Mouse (Mus musculus) erythroid progenitor cell, adult 5-6 weeks (primary cell): ENCODE data around the gene Sec16b. TPM values are rescaled to one million over a fixed set of nuclear protein-coding genes. Genes with fewer than 3 reads are reported as not detected.

Experiments
- ATAC-seq: replicated peaks from 2 replicates; pipeline ENCODE4 v1.8.0; 2016; ENCODE audit warnings: moderate number of reproducible peaks, mild to moderate bottlenecking, moderate TSS enrichment, inconsistent platforms; ENCODE audit not compliant: poor library complexity, low FRiP score, severe bottlenecking
- total RNA-seq, 2 experiments: library from RNA; stranded (forward) in 1 of 2; stranded (reverse) in 1 of 2; fragments of 150-400 nt in 1 of 2; fragments of 186-747, 209-891 nt in 1 of 2; gene quantifications; 2 replicates each; pipeline versions ENCODE4 v1.2.3 to v1.2.4; 2015 to 2017; ENCODE audit warnings: low replicate concordance in 2 of 2

Sec16b gene
- total RNA-seq, 2 experiments from 2014 or later: 0.68 TPM; not detected in 1

DNA sequence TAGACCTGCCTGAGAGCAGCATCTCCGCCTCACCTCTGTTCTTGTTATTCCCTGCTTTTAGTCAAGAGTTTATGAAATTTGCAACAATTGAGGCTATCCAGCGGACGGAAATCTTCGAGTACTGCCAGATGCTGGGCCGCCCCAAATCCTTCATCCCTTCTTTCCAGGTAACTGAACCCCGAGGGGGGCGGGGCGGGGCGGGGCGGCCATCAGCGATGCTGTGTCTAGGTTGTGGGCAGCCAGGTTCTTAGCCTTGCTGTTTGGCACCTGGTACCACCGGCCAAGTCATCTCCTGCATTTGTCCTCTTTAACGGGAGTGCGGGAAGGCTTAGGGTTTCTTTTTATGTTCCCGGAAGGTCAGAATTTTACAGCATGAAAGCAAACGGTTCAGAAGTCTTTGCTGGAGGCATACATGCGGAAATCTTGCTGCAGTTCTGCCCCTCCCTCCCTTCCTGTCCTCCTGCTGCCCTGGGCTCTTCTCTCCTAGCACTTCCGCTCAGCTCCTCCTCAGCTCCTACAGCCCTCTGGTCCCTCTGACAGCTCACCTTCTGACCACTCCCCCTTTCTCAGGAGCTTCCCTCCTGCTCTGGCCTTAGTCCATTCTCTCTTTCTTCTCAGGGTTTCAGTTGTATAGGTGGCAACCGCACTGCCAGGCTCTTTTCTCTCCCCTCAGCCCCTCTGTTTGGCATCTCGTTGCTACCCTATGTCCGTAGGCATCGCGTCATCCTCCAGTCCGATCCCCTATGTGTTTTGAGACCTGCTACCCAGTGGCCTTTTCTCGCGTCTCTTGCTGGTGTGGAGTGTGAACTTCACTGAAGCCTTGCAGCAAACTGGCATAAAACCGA, 48.4 kb downstream of the Sec16b start:
- no peak for ATAC-seq

DNA sequence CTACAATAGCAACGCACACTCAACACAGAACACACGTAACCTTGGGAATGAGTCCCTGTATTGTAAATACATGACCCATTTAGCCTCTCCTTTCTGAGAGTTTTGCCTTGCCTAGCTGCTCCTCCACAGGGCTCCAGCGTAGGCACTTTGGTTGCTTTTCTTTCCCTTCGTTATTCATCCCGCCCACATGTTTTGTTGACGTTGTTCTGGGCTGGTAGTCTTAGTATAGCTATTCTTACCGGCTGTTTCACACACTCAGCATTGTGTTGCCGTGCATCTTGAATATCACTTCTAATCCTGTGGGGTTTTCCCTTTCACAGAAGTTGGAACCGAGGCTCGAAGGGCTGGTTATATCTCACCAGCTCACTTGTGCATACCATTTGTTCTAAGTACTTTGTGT, 49.2 kb downstream of the Sec16b start:
- ATAC-seq: no peak

DNA sequence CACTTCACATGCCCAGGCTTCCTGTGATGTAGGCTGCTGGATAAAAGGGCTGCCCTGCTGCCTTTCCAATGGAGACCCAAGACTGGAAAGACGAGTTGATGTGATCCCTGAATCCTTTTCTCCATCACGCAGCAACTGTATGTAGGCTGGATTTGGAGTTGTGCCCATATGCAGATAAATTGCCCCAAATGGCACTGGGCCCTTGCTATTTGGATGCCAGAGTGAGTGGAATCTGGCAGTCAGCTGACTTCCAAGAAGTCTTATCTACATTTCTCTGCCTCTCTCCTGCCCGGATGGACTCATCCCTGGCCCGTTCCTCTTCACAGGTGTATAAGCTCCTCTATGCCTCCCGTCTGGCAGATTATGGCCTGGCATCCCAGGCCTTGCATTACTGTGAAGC, 49.9 kb downstream of the Sec16b start:
- ATAC-seq: no peak

DNA sequence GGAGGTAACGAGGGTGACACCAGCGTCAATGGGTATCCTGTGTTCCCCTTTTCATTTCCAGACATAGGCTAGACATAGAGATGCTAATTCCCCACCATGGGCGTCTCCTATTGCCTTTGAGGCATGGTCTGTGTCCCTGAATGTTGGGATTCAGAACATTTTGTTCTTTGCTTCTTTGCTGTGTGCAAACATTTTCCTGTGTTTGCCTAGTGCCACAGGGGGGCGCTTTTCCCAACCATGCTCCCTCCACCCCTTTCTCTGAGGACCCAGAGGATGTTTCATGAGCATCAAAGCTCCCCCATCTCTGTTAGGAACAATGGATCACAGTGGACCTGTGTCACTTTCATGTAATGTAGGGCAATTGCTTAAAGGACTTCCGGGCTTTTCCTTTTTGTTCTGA, 51.6 kb downstream of the Sec16b start:
- ATAC-seq: no peak

GRCm38 (mm10) chr1:157559986-157560385, 53.5 kb downstream of the Sec16b start:
- no peak for ATAC-seq

DNA sequence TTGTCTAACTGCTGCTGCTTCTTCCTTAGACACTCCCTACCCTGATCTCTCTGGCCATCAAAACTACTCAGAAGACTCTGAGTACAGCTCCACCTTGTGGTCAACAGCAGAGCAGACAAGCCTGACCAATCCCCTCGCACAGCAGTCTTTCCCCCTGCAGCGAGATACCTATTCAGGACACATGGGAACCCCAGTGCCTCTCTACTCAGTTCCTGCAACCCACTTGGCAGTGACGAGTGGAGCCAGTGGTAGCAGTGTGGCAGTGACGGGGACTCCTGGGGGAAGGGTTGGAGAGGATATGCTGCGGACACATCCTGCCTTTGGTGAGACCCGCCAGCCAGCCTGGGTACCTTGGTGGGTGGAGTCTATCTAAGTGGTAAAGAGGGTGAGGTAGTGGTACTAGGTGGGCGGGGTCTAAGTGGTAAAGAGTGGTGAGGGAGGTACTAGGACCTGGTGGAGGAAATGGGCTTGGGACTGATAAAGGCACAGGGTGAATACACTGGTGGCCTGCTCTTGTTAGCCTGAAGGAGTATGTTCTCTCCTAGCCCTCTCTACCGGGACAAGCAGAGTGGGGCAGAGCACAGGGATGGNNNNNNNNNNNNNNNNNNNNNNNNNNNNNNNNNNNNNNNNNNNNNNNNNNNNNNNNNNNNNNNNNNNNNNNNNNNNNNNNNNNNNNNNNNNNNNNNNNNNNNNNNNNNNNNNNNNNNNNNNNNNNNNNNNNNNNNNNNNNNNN, 54.3 kb downstream of the Sec16b start:
- ATAC-seq: no peak

- ATAC-seq: no peak
Measured at GRCm38 (mm10) chr1:157567819-157568218, 61.3 kb downstream of the Sec16b start.

DNA sequence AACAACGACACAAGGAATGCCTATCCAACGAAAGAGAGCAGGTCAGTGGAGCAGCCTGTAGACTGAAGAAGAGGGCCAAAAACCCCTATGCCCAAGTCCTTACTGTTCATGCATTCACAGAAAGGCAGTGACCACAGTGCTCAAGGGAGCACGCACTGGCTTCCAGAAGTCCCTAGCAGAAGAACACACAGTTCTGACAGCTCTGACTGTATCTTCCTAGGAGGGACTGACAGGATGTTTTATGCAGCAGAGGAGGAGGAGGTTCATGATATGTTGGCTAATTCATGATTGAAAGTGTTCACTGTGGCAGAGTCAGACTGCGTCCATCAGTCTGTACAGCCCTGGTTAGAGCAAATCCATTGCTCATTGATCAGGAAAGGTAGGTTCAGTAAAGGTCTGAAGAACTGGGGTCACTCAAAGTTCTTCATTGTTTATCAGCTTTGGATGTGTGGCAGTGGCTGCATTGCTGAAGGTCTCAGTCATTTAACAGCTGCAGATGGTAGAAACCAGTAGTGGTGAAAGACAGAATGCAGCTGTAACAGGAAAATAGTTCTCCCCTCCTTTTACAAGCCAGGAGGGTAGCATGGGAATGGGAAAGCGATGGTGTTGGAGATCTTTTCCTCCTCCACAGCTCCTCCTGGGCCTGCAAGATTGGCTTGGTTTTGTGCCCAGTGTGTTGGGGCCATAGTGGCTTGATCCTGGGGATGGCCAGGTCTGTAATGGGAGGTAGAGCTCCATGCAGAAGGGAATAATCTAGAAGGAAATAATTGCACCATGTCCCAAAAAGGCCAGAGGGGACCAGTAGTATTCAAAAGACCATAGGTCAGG, 62.9 kb downstream of the Sec16b start:
- no peak for ATAC-seq

DNA sequence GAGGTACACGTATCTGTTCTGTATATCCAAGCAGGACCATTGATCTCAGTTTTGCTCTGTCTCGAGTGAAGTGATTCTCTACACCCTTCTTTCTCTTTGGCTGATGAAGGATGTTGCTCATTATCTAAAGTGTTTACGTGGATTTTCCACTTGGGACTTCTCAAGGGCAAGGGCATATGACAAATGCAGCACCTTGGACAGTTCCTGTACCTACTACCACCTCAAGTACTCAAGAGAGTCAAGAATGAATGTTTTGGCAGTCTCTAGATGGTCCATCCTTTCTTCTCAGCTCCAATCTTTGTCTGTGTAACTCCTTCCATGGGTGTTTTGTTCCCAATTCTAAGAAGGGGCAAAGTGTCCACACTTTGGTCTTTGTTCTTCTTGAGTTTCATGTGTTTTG, 68.8 kb downstream of the Sec16b start:
- ATAC-seq: no peak

DNA sequence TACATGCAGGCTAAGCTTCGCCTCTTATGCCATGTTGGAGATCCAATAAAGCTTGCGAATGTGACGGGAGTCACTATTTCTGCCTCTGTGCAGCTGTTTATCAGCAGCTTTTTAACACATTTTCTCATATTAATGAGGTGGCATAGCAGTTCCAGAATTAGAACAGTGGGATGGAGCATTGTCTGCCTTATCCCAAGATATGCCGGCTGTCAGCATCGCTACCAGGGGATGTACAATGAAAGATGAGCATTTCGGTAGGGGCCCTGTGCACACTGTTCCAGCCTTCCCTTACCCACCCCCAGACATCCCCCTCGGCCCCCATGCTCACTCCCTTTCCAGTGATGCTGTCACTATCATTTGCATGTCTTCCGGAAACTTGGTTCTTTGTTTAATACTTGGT, 71.8 kb downstream of the Sec16b start:
- no peak for ATAC-seq

- no peak for ATAC-seq
Measured at GRCm38 (mm10) chr1:157586556-157586955, 80.0 kb downstream of the Sec16b start.

GRCm38 (mm10) chr1:157592039-157592438, 85.5 kb downstream of the Sec16b start:
- ATAC-seq: no peak

- no peak for ATAC-seq
Measured at GRCm38 (mm10) chr1:157594561-157594960, 88.0 kb downstream of the Sec16b start.

DNA sequence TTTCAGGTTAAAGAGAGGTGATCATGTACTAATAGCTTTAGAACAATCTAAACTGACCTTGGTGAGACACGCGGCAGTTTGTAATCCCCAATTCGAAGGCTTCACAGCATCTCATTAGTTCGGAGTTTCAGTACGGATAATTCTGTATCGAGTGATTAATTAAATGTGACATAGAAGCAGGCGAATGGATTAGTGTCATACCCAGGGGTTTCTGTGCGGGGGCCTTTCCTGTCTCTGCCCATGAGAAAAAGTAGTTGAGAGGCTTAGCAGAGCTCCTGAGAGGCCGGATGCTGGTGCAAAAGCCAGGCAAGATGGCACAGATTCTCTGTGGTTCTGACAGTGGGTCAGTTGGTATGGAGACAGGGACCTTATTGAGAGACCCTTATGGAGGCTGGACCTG, 88.6 kb downstream of the Sec16b start:
- no peak for ATAC-seq

DNA sequence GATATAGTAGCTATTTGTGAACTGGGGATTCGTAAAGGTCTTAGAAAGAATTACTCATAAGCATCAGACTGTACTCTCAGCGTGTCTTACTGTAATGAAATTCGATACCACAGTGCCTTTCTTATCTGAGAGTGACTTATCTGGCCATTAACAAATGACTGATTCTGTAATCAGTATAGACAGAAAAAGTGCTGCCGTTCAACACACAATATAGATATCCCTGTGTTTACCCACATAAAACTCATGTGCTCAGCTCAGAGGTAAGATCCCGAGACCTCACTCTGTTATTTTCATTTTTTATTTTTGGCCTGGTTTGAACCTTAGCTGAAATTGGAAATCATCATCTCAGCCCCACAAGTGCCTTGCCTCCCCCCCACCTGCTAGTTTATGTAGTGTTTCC, 98.0 kb downstream of the Sec16b start:
- no peak for ATAC-seq

Other genes with a start within 250 kb of the Sec16b start
- 0.36 TPM in 1 of 2 replicates, not detected in the other for gene Rasal2, start 94.1 kb upstream of the Sec16b start, total RNA-seq (2015; ENCODE audit: low replicate concordance)
- gene Rasal2, start 94.1 kb upstream of the Sec16b start, total RNA-seq (2017; ENCODE audit: low replicate concordance): 0.26 and 0.76 TPM in 2 replicates
- gene Cryzl2, start 48.2 kb upstream of the Sec16b start, total RNA-seq (2015; ENCODE audit: low replicate concordance): 5.0 and 9.2 TPM in 2 replicates
- gene Cryzl2, start 48.2 kb upstream of the Sec16b start, total RNA-seq (2017; ENCODE audit: low replicate concordance): 4.7 TPM in 1 of 2 replicates, not detected in the other